Mouse (Mus musculus) ovary, postnatal 10 days (tissue): Measurements from ENCODE around the gene Zfp457.
"Not testable (repeated sequence)": the region's sequence is repeated elsewhere in the genome, so short reads cannot be mapped to it uniquely, and the experiment has no call there.

Experiments used
- DNase-seq: peaks from one replicate; pipeline ENCODE4 v3.0.0; 2022; ENCODE audit warnings: low spot score

Gene Zfp457

DNA sequence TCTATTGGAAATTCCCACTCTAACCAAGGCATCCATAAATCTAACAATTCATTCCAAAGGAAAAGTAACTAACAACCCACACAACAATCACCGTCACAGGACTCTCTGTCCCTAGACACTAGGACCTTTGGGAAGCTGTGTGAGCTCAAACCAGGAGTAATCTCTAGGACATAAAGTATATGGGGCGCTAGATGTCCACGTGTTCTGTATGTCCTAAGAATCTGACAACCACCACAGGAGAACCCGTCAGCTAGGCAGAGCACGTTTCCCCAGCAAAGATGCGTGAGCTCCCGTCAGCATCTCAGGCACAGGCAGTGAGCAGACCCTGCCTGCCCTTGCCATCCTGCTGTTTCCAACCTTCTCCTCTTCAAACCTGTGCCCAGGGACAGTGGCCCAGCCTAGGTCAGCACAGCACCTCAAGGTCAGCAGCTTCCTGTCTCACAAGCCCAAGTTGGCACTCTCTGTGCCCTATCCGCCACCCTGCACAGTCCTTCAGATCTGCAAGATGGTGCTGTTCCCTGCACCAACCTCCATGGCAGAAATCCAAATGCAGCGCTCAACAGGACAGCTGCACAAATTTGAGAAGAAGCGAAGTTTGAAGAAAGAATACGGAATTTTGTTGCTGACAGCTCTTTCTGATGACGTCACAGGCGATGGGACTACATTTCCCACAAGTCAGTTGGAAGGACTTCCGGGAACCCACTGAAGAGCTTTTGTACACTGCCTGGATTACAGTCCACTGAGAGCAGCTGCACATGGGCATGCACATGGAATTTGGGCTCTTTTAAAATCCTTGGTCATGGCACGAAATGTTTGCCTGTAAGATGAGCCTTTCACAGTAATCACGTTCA, at the start of gene Zfp457:
Gene Zfp457, minus strand, starts transcription at position 664 of the 851 bp plus-strand sequence.
- peak; percentile 58 for DNase-seq

DNA sequence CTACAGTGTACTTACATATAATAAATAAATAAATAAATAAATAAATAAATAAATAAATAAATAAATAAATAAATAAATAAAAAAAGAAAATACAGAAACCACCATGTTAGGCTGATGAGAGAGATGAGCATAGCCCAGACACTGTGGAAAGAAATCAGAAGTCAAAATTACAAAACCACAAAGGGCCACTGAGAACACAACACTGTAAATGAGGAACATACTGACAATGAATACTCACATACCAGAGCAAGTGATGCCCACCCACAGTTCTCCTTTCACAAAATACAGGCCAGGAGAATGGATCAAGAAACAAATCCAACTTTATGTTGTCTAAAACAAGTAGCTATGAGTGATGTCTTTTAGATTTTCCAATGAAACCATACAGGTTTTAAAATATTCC, 45.6 kb upstream of the Zfp457 start:
- DNase-seq: no peak

GRCm38 (mm10) chr13:67343422-67343821, 37.1 kb upstream of the Zfp457 start:
- no peak for DNase-seq

DNA sequence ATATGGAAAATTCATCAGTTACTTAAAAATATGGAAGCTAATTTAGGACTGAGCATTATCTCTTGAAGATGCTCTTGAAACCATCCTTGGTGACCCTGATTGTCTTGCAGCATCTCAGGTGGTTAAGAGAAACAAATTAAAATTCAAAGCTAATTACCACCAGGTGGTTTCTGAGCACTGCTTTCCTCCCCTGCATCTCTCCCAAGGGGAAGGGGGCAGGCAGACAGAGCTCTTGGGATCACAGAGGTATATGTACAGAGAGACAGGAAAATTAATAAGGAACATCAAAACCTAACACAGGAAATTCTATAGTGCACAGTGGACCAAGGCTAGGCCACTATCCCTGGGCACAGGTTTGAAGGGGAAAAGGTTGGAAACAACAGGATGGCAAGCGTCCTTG, 26.6 kb upstream of the Zfp457 start:
- DNase-seq: no peak

DNA sequence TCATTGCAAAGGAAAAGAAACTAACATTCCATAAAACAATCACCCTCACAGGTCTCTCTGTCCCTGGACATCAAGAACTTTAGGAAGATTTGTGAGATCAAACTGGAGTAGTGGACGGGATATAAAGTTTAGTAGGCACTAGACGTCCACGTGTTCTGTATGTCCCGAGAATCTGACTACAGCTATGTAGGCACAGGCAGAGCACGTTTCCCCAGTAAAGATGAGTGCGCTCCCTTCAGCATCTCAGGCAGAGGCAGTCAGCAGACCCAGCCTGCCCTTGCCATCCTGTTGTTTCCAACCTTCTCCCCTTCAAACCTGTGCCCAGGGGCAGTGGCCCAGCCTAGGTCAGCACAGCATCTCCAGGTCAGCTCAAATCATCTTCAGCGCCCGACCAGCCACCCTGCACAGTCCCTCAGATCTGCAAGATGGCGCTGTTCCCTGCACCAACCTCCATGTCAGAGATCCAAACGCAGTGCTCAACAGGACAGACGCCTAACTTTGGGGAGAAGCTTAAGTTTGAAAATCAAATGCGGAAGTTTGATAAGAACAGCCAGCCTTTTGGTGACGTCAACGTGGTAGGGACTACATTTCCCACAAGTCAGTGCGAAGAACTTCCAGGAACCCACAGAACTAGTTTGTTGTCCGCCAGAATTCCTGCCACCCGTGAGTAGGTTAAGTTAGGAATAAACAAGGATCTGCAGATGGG, 25.9 kb upstream of the Zfp457 start, which contains the start of gene Zfp595:
Gene Zfp595, minus strand, starts transcription at position 552 of the 706 bp plus-strand sequence.
- DNase-seq: peak; percentile 54

DNA sequence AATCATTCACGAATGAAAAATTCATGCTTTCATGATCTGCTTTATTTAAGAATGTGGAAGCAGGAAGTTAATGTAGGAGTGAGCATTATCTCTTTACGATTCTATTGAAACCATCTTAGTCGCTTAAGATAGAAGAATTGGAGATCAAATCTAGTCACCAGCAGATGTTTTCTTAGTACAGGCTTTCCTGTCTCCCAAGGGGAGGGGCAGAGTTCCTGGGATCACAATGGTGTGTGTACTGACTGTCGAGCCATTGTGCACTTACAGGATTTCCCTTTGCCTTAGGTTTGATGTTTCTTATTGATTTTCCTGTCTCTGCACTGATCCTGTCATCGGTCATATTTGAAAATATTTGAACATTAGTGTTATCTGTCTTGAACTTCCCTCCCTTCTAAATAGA, 433 bp upstream of the Zfp457 start:
- DNase-seq: no peak

DNA sequence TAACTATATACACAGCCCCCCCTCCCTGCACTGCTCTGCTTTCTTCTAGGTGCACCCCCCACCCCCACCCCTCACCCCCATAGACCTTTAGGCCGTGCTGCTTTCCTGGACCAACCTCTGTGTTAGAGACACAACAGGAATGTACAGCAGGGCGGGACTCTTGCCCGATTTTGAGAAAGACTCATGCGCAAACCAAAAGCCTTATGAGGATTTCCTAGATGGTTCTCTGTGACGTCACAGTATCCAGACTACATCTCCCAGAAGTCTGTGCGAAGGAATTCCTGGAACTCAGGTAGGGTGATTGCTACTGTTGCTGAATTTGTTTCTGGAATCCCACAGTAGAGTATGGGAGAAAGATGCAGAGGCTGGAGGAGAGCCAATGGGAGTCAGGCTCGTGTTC, 28.0 kb downstream of the Zfp457 start, which contains the start of gene Zfp458:
Gene Zfp458, minus strand, starts transcription at position 153 of the 400 bp plus-strand sequence.
- DNase-seq: no peak

DNA sequence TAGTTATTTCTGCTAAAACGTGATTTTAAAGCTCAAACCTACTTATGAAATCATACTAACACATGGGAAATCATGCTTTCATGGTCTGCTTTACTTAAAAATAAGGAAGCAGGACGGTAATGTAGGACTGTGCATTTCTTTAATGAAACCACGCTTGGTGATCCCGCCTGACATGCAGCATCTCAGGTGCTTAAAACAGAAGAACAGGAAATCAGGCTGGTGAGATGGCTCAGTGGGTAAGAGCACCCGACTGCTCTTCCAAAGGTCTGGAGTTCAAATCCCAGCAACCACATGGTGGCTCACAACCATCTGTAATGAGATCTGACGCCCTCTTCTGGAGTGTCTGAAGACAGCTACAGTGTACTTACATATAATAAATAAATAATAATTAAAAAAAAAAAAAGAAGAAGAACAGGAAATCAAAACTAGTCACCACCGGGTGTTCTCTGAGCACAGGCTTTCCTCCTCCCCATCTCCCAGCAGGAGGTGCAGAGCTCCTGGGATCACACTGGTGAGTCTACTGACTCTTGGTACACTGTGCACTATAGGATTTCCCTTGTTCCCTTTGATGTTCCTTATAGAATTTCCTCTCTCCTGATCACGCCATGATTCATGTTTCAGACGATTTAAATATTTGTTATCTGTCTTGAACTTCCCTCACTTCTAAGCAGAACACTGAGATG, 36.8 kb downstream of the Zfp457 start:
- DNase-seq: not testable (repeated sequence)

- DNase-seq: peak; percentile 56
Observed at GRCm38 (mm10) chr13:67268568-67269369, 37.5 kb downstream of the Zfp457 start.
